Mouse (Mus musculus) Patski (cell line): ENCODE measurements around the gene Stat3. TPM values are rescaled to one million over a fixed set of nuclear protein-coding genes. Genes with fewer than 3 reads are reported as not detected.

Experiments used
- ATAC-seq: fragments of 100-300 bp; one replicate; pipeline ENCODE4 v1.8.0; 2021
- CTCF ChIA-PET: fragments of 350-600 bp; sonication (Branson Sonifier 250); formaldehyde crosslinking; loops from one replicate; lab custom pipeline; 2022; ENCODE audit warnings: inconsistent platforms; lab: Charles Lee
- POLR2A ChIA-PET: fragments of 350-600 bp; sonication (Branson Sonifier 250); formaldehyde crosslinking; loops from one replicate; lab custom pipeline; 2022; ENCODE audit warnings: antibody characterized with exemption, inconsistent platforms; lab: Charles Lee
- DNase-seq: peaks from one replicate; pipeline ENCODE4 v3.0.0-alpha.2; 2011; ENCODE audit warnings: low read depth, low spot score
- H3K27me3 ChIP-seq: fragments of 371-371 bp; one replicate; pipeline ENCODE4 v1.5.1; 2021
- CTCF ChIP-seq: fragments of 100-300 bp; IDR thresholded peaks from one replicate; pipeline ENCODE4 v1.5.1; 2021
- in situ Hi-C: fragments of 300-500 bp; cut with MboI; formaldehyde crosslinking; loops from 3 replicates; pipeline ENCODE4 v1.11.1; 2018; ENCODE audit warnings: low pct_unique_long_range_greater_than_20kb, mixed read lengths
- polyA plus RNA-seq: library from polyadenylated mRNA; unstranded; gene quantifications from one replicate; pipeline ENCODE4 v1.2.3, GENCODE M21; 2021

Stat3 gene
- polyA plus RNA-seq, 1 experiment from 2014 or later, result 152 TPM

GRCm38 (mm10) chr11:100974381-100974970 lies 35.1 kb upstream of the Stat3 start:
- ChIA-PET CTCF (interaction anchor here (0.9 to 1.7 kb wide), 3 partner anchors 24 to 86 kb away, joined by 3 to 4 read pairs (median 4); no protein-coding TSS in a partner anchor), POLR2A (interaction anchor here (0.7 kb wide), 2 partner anchors 31 to 146 kb away, joined by 3 read pairs; no protein-coding TSS in a partner anchor)
- no peaks in the 10 kb centered on the region for H3K27me3 ChIP-seq
- no peak for TF ChIP-seq CTCF
- ATAC-seq (no peak), DNase-seq (no peak)
- in situ Hi-C loops, result loop anchor here (10.0 kb wide), 1 partner anchor 200 kb away; the partner anchor contains the start of genes Ccr10, Cntnap1 and Plekhh3

- no peak for TF ChIP-seq CTCF
- CTCF ChIA-PET, result interaction anchor here (0.7 kb wide), 1 partner anchor 17 kb away, joined by 3 read pairs; no protein-coding TSS in a partner anchor
- H3K27me3 ChIP-seq, result no peaks in the 10 kb centered on the region
- DNase-seq (no peak), ATAC-seq (no peak)
- POLR2A ChIA-PET, result no interaction called here
- in situ Hi-C loops, result loop anchor here (10.0 kb wide), 1 partner anchor 202 kb away; the partner anchor contains the start of genes Ccr10, Cntnap1 and Plekhh3
Observed at GRCm38 (mm10) chr11:100973245-100973644, 33.9 kb upstream of the Stat3 start.

- no peak for TF ChIP-seq CTCF
- in situ Hi-C loops, result loop anchor here (10.0 kb wide), 1 partner anchor 203 kb away; the partner anchor contains the start of genes Ccr10, Cntnap1 and Plekhh3
- ATAC-seq (no peak), DNase-seq (no peak)
- no peaks in the 10 kb centered on the region for H3K27me3 ChIP-seq
- ChIA-PET CTCF (interaction anchor here (1.2 to 1.9 kb wide), 2 partner anchors 8 to 9 kb away, joined by 4 read pairs; no protein-coding TSS in a partner anchor), POLR2A (interaction anchor here (0.8 kb wide), 1 partner anchor 8 kb away, joined by 3 read pairs; no protein-coding TSS in a partner anchor)
Observed at GRCm38 (mm10) chr11:100971455-100971854, 32.1 kb upstream of the Stat3 start.

GRCm38 (mm10) chr11:100970557-100970937 lies 31.2 kb upstream of the Stat3 start, which contains the start of gene Cavin1:
Gene Cavin1 (minus strand): TSS chr11:100970887.
- ATAC-seq (peak; percentile 88), DNase-seq (no peak)
- ChIA-PET CTCF (interaction anchor here (0.7 to 1.9 kb wide), 4 partner anchors 8 to 17 kb away, joined by 3 to 4 read pairs (median 4); no protein-coding TSS in a partner anchor), POLR2A (interaction anchor here (1.1 kb wide), 1 partner anchor 35 kb away, joined by 3 read pairs; no protein-coding TSS in a partner anchor)
- in situ Hi-C loops, result loop anchor here (10.0 kb wide), 1 partner anchor 204 kb away; the partner anchor contains the start of genes Ccr10, Cntnap1 and Plekhh3
- TF ChIP-seq CTCF, result no peak
- H3K27me3 ChIP-seq, result no peaks in the 10 kb centered on the region

- in situ Hi-C loops, result loop anchor here (10.0 kb wide), 1 partner anchor 205 kb away; the partner anchor contains the start of genes Ccr10, Cntnap1 and Plekhh3
- DNase-seq (no peak), ATAC-seq (peak; percentile 44)
- H3K27me3 ChIP-seq, result no peaks in the 10 kb centered on the region
- ChIA-PET POLR2A (interaction anchor here (0.7 to 1.3 kb wide), 5 partner anchors 32 to 99 kb away, joined by 3 to 5 read pairs (median 3); partner anchors contain the start of gene Naglu), CTCF (interaction anchor here (1.1 to 1.9 kb wide), 4 partner anchors 9 to 97 kb away, joined by 3 to 4 read pairs (median 4); no protein-coding TSS in a partner anchor)
- TF ChIP-seq CTCF, result no peak
Observed at GRCm38 (mm10) chr11:100969744-100970556, 30.6 kb upstream of the Stat3 start.

- no peak for TF ChIP-seq CTCF
- POLR2A ChIA-PET, result interaction anchor here (0.6 to 1.3 kb wide), 5 partner anchors 31 to 171 kb away, joined by 3 to 8 read pairs (median 4); no protein-coding TSS in a partner anchor
- ATAC-seq (no peak), DNase-seq (no peak)
- CTCF ChIA-PET, result interaction anchor here (1.2 to 1.8 kb wide), 4 partner anchors 10 to 98 kb away, joined by 3 to 4 read pairs (median 4); no protein-coding TSS in a partner anchor
- in situ Hi-C loops, result no loop called here
- H3K27me3 ChIP-seq, result no peaks in the 10 kb centered on the region
Observed at GRCm38 (mm10) chr11:100969189-100969743, 29.9 kb upstream of the Stat3 start.

- no peak for TF ChIP-seq CTCF
- H3K27me3 ChIP-seq, result no peaks in the 10 kb centered on the region
- ChIA-PET CTCF (interaction anchor here (1.2 to 1.8 kb wide), 4 partner anchors 9 to 86 kb away, joined by 3 to 5 read pairs (median 4); no protein-coding TSS in a partner anchor), POLR2A (interaction anchor here (0.6 to 1.1 kb wide), 3 partner anchors 18 to 170 kb away, joined by 4 to 8 read pairs (median 6); no protein-coding TSS in a partner anchor)
- ATAC-seq (no peak), DNase-seq (no peak)
- in situ Hi-C loops, result no loop called here
Observed at GRCm38 (mm10) chr11:100968501-100968900, 29.2 kb upstream of the Stat3 start.

- no peak for TF ChIP-seq CTCF
- in situ Hi-C loops, result no loop called here
- no peaks in the 10 kb centered on the region for H3K27me3 ChIP-seq
- ATAC-seq, result no peak
- CTCF ChIA-PET, result interaction anchor here (1.2 to 1.8 kb wide), 4 partner anchors 9 to 87 kb away, joined by 3 to 5 read pairs (median 4); no protein-coding TSS in a partner anchor
- DNase-seq, result no peak
- POLR2A ChIA-PET, result interaction anchor here (0.5 to 1.1 kb wide), 3 partner anchors 17 to 41 kb away, joined by 4 to 6 read pairs (median 5); no protein-coding TSS in a partner anchor
Observed at GRCm38 (mm10) chr11:100967881-100968420, 28.6 kb upstream of the Stat3 start.

GRCm38 (mm10) chr11:100967376-100967775 lies 28.0 kb upstream of the Stat3 start:
- no peaks in the 10 kb centered on the region for H3K27me3 ChIP-seq
- no peak for TF ChIP-seq CTCF
- DNase-seq (no peak), ATAC-seq (no peak)
- POLR2A ChIA-PET, result interaction anchor here (0.5 kb wide), 1 partner anchor 33 kb away, joined by 5 read pairs; no protein-coding TSS in a partner anchor
- in situ Hi-C loops, result no loop called here
- CTCF ChIA-PET, result interaction anchor here (1.1 to 1.5 kb wide), 2 partner anchors 10 to 87 kb away, joined by 3 to 5 read pairs; no protein-coding TSS in a partner anchor
